35 mouse cellular contexts compared by ENCODE assay signal in the genomic region with DNA sequence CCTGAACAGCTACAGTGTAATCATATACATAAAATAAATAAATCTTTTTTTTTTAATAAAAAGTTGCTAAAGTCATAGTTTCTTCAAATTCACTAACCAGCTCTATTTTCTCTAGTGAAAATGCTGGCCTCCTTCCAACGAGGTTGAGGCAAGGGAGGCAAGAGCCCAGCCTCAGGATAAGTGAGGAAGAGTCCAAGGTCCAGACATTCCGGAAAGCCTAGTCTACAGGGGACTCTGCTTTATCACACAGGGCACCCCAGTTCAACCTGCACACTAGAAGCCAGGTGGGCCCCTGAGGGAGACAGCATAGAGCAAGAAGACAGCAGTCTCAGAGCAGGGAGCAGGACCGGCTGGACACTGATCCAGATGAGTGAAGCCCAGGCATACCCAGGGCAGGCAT. TPM values are rescaled to one million over a fixed set of nuclear protein-coding genes. Genes with fewer than 3 reads are reported as not detected.
DNase-seq lines count a peak whose midpoint lies in the region; ATAC-seq lines count a peak whose summit lies in the region.
"Had no signal": no experiment of that assay in that cellular context is flagged by ENCODE, and none has a peak within 500 bp of the region (broad histone marks: within the 10 kb centered on the region; RNA-seq: fewer than 3 reads in every experiment).

No protein-coding gene starts in this region.

- H3K4me2 ChIP-seq in kidney, embryonic 16.5 days (replicated peaks; ENCODE audit: low read depth, low read length), result no peak overlapping the region
- H3K4me2 ChIP-seq in intestine, embryonic 16.5 days (ENCODE audit: low read depth, low read length), result peak overlapping the region; percentile 62
- H3K4me2 ChIP-seq in stomach, embryonic 16.5 days (ENCODE audit: low read depth, low read length), result peak overlapping the region; percentile 57; the same call in 1 of the 2 replicates
- H3K4me2 ChIP-seq: hindbrain, embryonic 15.5 days; liver, embryonic 11.5 days; midbrain, embryonic 13.5 days; neural tube, embryonic 15.5 days had no signal

- H3K9me3 ChIP-seq in kidney, embryonic 16.5 days (ENCODE audit: low read length), result no peaks in the 10 kb centered on the region
- no peaks in the 10 kb centered on the region for H3K9me3 ChIP-seq in intestine, embryonic 16.5 days (ENCODE audit: control insufficient read depth, low read length)
- H3K9me3 ChIP-seq in stomach, embryonic 16.5 days (replicated peaks; ENCODE audit: control insufficient read depth, low read length), result no peaks in the 10 kb centered on the region
- H3K9me3 ChIP-seq: heart, embryonic 13.5 days; hindbrain, embryonic 15.5 days; limb, embryonic 13.5 days; megakaryocyte, embryonic 14.5 days; midbrain, embryonic 13.5 days; neural tube, embryonic 15.5 days had no signal

- peaks cover 14% of the 10 kb centered on the region for H3K4me1 ChIP-seq in kidney, embryonic 16.5 days (ENCODE audit: insufficient read depth, low read length)
- H3K4me1 ChIP-seq in intestine, embryonic 16.5 days (ENCODE audit: control insufficient read depth, insufficient read depth, low read length), result peaks cover 15% of the 10 kb centered on the region
- peaks cover 7% of the 10 kb centered on the region for H3K4me1 ChIP-seq in stomach, embryonic 16.5 days (ENCODE audit: control insufficient read depth, insufficient read depth, low read length)

- ATAC-seq in kidney, embryonic 16.5 days (ENCODE audit: low FRiP score, low TSS enrichment), result no peak
- peak; percentile 88 for ATAC-seq in intestine, embryonic 16.5 days
- ATAC-seq in stomach, embryonic 16.5 days (ENCODE audit: insufficient read depth, low FRiP score), result peak; percentile 56; the same call in 1 of the 2 replicates
- ATAC-seq: CD4-positive, CD25-positive, alpha-beta regulatory T cell, adult 4 months; forebrain, embryonic 16.5 days; inflammation-experienced regulatory T-cells, adult 6 months; midbrain, embryonic 13.5 days had no signal

- DNase-seq in kidney, adult 8-10 months, result peak; percentile 59 to 67
- peak; percentile 71 to 74 for DNase-seq in kidney, postnatal 25 days
- no peak for DNase-seq in gastrocnemius, postnatal 25 days
- no peak for DNase-seq in gastrocnemius, adult 18-20 months (ENCODE audit: low spot score)
- DNase-seq: adrenal gland, postnatal 25 days; cerebellum, adult 11-12 months; heart, postnatal 10 days; retina, postnatal 1 day had no signal

- no peak overlapping the region for H3K27ac ChIP-seq in kidney, embryonic 16.5 days (ENCODE audit: low read length)
- H3K27ac ChIP-seq in intestine, embryonic 16.5 days (ENCODE audit: low read length), result peak overlapping the region; percentile 94
- H3K27ac ChIP-seq in stomach, embryonic 16.5 days (ENCODE audit: low read length), result peak overlapping the region; percentile 81
- H3K27ac ChIP-seq: heart, embryonic 13.5 days; hindbrain, embryonic 15.5 days; layer of hippocampus, adult 2 months; limb, embryonic 13.5 days; midbrain, embryonic 13.5 days; neural tube, embryonic 15.5 days had no signal

- 60% methylated on average over 3 of the region's 3 CpGs for WGBS in kidney, embryonic 16.5 days
- 54% methylated on average over 3 of the region's 3 CpGs for WGBS in intestine, embryonic 16.5 days
- WGBS in stomach, embryonic 16.5 days, result 65% methylated on average over 3 of the region's 3 CpGs

- H3K4me3 ChIP-seq in kidney, embryonic 16.5 days (ENCODE audit: low read length), result no peak overlapping the region
- peak overlapping the region; percentile 50 for H3K4me3 ChIP-seq in intestine, embryonic 16.5 days (ENCODE audit: low read length)
- no peak overlapping the region for H3K4me3 ChIP-seq in stomach, embryonic 16.5 days (replicated peaks; ENCODE audit: low read length)
- H3K4me3 ChIP-seq: erythroblast, embryonic 14.5 days; heart, embryonic 13.5 days; hindbrain, embryonic 15.5 days; layer of hippocampus, adult 2 months; megakaryocyte, embryonic 14.5 days; midbrain, embryonic 13.5 days; neural tube, embryonic 15.5 days had no signal

- H3K27me3 ChIP-seq in kidney, embryonic 16.5 days (ENCODE audit: insufficient read depth, low read length), result peaks cover 32% of the 10 kb centered on the region
- peaks cover 17% of the 10 kb centered on the region; the same call in 1 of the 2 replicates for H3K27me3 ChIP-seq in intestine, embryonic 16.5 days (replicated peaks; ENCODE audit: control insufficient read depth, insufficient read depth, low read length)
- peaks cover 18% of the 10 kb centered on the region; the same call in 1 of the 2 replicates for H3K27me3 ChIP-seq in stomach, embryonic 16.5 days (ENCODE audit: control insufficient read depth, insufficient read depth, low read length)

- no peak overlapping the region for H3K9ac ChIP-seq in kidney, embryonic 16.5 days (replicated peaks; ENCODE audit: low read length)
- peak overlapping the region; percentile 67 for H3K9ac ChIP-seq in intestine, embryonic 16.5 days (ENCODE audit: low read depth, low read length)
- H3K9ac ChIP-seq in stomach, embryonic 16.5 days (ENCODE audit: low read length), result peak overlapping the region; percentile 7; the same call in 1 of the 2 replicates
- H3K9ac ChIP-seq: heart, embryonic 13.5 days; hindbrain, embryonic 15.5 days; limb, embryonic 13.5 days; midbrain, embryonic 13.5 days; neural tube, embryonic 15.5 days had no signal

- no peaks in the 10 kb centered on the region for H3K36me3 ChIP-seq in kidney, embryonic 16.5 days (ENCODE audit: insufficient read depth, low read length)
- H3K36me3 ChIP-seq in intestine, embryonic 16.5 days (ENCODE audit: control insufficient read depth, insufficient read depth, low read length), result no peaks in the 10 kb centered on the region
- H3K36me3 ChIP-seq in stomach, embryonic 16.5 days (ENCODE audit: control insufficient read depth, insufficient read depth, low read length), result no peaks in the 10 kb centered on the region
- H3K36me3 ChIP-seq: heart, embryonic 13.5 days; hindbrain, embryonic 15.5 days; limb, embryonic 13.5 days; midbrain, embryonic 13.5 days; neural tube, embryonic 15.5 days had no signal

RNA-seq across cellular contexts. Expression of gene Ttc22, which starts 0.8 kb away (rescaled TPM):
- 6.7 and 7.1 TPM in 2 replicates for polyA plus RNA-seq in kidney, embryonic 16.5 days (2015; fragmentation: Nextera tagmentation; extraction: Ambion mirVana)
- polyA plus RNA-seq in intestine, embryonic 16.5 days (2015; fragmentation: Nextera tagmentation; extraction: Ambion mirVana), result 15.1 and 20.1 TPM in 2 replicates
- 12.6 and 15.3 TPM in 2 replicates for polyA plus RNA-seq in stomach, embryonic 16.5 days (2015; fragmentation: Nextera tagmentation; extraction: Ambion mirVana)
- not detected for total RNA-seq in gastrocnemius, postnatal 25 days (2021)
- under 1 TPM in 1 of 2 experiments, not detected in 1; 0.09 TPM for total RNA-seq in gastrocnemius, adult 18-20 months (2021)
- total RNA-seq: adrenal gland, postnatal 25 days; gastrocnemius, adult 8-10 months; hematopoietic stem cell, adult 5-6 weeks; monocyte, adult 5-6 weeks had no signal
- polyA plus RNA-seq: CD4-positive, CD25-positive, alpha-beta regulatory T cell, adult 4 months; erythroblast, embryonic 14.5 days; inflammation-experienced regulatory T-cells, adult 6 months had no signal

RNA-seq across cellular contexts. Expression of gene Lexm, which starts 4.4 kb away (rescaled TPM):
- polyA plus RNA-seq in kidney, embryonic 16.5 days (2015; fragmentation: Nextera tagmentation; extraction: Ambion mirVana), result not detected in 2 replicates
- not detected in 2 replicates for polyA plus RNA-seq in intestine, embryonic 16.5 days (2015; fragmentation: Nextera tagmentation; extraction: Ambion mirVana)
- not detected in 2 replicates for polyA plus RNA-seq in stomach, embryonic 16.5 days (2015; fragmentation: Nextera tagmentation; extraction: Ambion mirVana)
- total RNA-seq in gastrocnemius, postnatal 25 days (2021), result not detected
- not detected for total RNA-seq in gastrocnemius, adult 18-20 months (2021)
- total RNA-seq: adrenal gland, adult 18-20 months; adrenal gland, postnatal 25 days; gastrocnemius, adult 8-10 months; heart, adult 8-10 months; heart, postnatal 10 days; hematopoietic stem cell, adult 5-6 weeks; layer of hippocampus, postnatal 14 days; left cerebral cortex, adult 8-10 months; left cerebral cortex, postnatal 36 days; monocyte, adult 5-6 weeks had no signal
- polyA plus RNA-seq: embryonic facial prominence, embryonic 14.5 days; erythroblast, embryonic 14.5 days; forebrain, embryonic 16.5 days; hindbrain, embryonic 15.5 days; liver, embryonic 16.5 days; lung, postnatal 0 days; neural tube, embryonic 15.5 days; spleen, adult 2 months had no signal

RNA-seq across cellular contexts. Expression of gene Pars2, which starts 29.4 kb away (rescaled TPM):
- 16.0 and 17.9 TPM in 2 replicates for polyA plus RNA-seq in kidney, embryonic 16.5 days (2015; fragmentation: Nextera tagmentation; extraction: Ambion mirVana)
- polyA plus RNA-seq in intestine, embryonic 16.5 days (2015; fragmentation: Nextera tagmentation; extraction: Ambion mirVana), result 15.9 TPM in 2 replicates
- polyA plus RNA-seq in stomach, embryonic 16.5 days (2015; fragmentation: Nextera tagmentation; extraction: Ambion mirVana), result 12.8 and 13.8 TPM in 2 replicates
- total RNA-seq in gastrocnemius, postnatal 25 days (2021), result 1 to 10 TPM; 1.7 to 1.8 TPM
- 1 to 10 TPM; 2.4 to 3.4 TPM for total RNA-seq in gastrocnemius, adult 18-20 months (2021)

RNA-seq across cellular contexts. Expression of gene Ttc4, which starts 57.3 kb away (rescaled TPM):
- 126 and 139 TPM in 2 replicates for polyA plus RNA-seq in kidney, embryonic 16.5 days (2015; fragmentation: Nextera tagmentation; extraction: Ambion mirVana)
- polyA plus RNA-seq in intestine, embryonic 16.5 days (2015; fragmentation: Nextera tagmentation; extraction: Ambion mirVana), result 76.3 and 80.8 TPM in 2 replicates
- 82.7 and 83.3 TPM in 2 replicates for polyA plus RNA-seq in stomach, embryonic 16.5 days (2015; fragmentation: Nextera tagmentation; extraction: Ambion mirVana)
- 10 to 100 TPM; 24.7 to 28.6 TPM for total RNA-seq in gastrocnemius, postnatal 25 days (2021)
- total RNA-seq in gastrocnemius, adult 18-20 months (2021), result 10 to 100 TPM; 26.1 to 27.5 TPM

Comparison
In these comparisons a context has a peak if more than half of its experiments do, and no peak if none do; other contexts are left out.
1. DNase-seq: peak in kidney, adult 8-10 months (2 of 2) and kidney, postnatal 25 days (2 of 2); none in gastrocnemius, postnatal 25 days (single experiment) and gastrocnemius, adult 18-20 months (single experiment).